Mouse (Mus musculus) embryo, embryonic 11 days (tissue): Measurements from ENCODE around the gene Rpl34.
A peak's percentile ranks its signal among the peaks of the same experiment; 100 is the strongest.

Experiments
- DNase-seq: peaks from one replicate; pipeline ENCODE4 v3.0.0-alpha.2; 2015

Rpl34 gene

DNA sequence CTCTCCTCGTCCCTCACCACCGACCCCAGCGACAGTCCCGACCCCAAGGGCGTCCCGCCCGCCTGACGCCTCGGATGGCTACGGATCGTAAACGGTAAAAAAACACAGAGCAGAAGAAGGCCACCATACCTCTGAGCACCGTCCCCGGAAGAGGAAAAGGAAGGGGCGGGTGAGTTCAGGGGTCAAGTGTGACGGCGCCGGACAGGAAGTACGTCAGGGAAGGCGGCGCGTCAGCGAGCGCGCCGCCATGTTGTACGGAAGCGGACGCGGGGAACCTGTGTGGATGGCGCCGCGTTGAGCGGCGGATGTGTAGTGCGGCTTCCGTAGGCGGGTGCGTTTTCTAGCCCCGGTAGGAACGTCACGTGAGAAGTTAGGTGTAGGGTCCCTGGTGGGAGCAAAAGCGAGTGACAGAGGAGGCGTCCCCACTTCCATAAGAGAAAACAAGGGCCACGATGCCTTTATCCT is at the start of gene Rpl34:
Rpl34 (minus strand) TSS at position 210 of the 465 bp plus-strand sequence.
- DNase-seq = peak; percentile 98

- DNase-seq = no peak
Observed at GRCm38 (mm10) chr3:130768172-130768571, 38.0 kb upstream of the Rpl34 start.

DNA sequence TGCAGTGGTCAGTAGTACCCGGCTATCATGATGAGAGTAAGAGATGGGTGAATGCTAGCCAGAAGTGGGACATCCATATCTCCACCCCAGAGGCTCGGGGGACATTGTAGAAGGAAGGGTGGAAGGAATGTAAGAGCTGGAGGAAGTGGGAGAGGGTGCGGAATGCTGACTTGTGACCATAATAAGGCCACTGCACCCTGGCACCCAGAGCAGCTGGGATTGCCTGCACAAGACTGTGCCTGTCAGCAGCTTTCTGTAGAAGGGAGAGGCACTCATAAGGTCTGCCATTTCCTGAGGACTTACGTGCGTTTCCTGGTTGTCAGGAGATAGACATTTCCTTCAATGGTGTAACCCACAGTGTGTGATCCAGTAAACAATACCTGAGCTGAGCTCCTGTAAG is 33.9 kb upstream of the Rpl34 start:
- no peak for DNase-seq

DNA sequence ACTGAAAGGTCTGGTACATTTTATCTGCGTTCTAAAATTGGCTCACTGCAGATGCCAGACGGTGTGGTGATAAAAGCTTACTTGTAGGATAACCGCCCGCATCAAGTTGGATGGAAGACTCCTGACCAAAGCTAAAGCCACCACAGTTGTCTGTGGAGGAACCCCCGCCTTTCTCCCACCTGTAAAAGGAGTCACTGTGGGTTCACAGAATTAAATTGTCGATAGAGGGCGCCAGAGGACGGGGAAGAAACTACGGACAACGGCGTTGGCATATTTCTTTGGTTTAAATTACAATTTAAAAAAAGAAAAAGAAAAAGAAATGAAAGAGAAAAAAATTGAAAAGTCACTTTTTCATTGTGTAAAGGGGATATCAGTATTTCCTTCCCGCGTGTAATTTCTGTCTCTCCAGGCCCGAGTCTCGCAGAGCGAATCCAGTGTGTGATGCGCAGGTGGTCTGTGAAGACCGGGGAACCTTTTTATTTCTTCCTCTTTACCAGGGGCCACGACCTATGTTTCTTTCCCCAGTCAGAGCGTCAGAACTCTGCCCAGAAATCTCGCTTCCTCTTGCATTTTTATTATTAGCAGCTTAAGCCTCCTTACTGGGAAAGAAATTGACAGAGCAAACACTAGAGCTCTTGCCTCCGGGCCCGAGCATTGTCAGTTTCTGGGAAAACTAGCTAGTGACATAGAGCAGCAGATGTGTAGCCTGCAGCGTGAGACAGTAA is 30.7 kb upstream of the Rpl34 start:
- DNase-seq = peak; percentile 82

- no peak for DNase-seq
Observed at GRCm38 (mm10) chr3:130758157-130758841, 28.1 kb upstream of the Rpl34 start.

DNA sequence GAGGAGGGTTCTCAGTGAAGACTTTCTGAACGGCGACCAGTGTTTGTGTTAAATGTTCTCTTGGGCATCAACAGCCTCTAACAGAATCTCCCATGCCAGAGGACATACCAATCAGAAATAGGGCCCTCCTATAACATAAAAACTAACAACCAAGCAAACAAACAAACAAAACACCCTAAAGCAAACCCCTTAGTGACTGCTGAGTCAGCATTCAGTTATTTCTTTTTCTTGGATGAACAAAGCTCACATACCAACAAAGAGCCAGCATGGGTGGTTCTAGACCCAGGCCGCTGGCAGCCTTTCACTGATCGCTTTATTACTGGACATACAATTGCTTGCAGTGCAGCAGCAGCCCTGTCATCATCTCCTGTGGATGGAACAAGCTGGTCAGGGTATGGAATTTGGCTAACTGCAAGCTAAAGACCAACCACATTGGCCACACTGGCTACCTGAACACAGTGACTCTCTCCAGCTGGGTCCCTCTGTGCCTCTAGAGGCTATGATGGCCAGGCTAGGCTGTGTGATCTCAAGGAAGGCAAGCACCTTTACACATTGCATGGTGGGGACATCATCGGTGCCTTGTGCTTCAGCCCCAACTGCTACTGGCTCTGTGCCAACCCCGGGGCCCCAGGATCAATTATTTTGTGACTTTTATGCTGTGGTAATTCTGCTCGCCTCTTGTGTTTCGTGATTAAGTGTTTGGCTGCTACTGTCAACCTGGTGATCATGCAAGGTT is 27.1 kb upstream of the Rpl34 start:
- DNase-seq = no peak

- no peak for DNase-seq
Observed at GRCm38 (mm10) chr3:130749206-130749605, 19.0 kb upstream of the Rpl34 start.

GRCm38 (mm10) chr3:130746673-130747619 is 16.7 kb upstream of the Rpl34 start:
- DNase-seq = no peak

- peak; percentile 36 for DNase-seq
Observed at GRCm38 (mm10) chr3:130737652-130738361, 7.6 kb upstream of the Rpl34 start.

DNA sequence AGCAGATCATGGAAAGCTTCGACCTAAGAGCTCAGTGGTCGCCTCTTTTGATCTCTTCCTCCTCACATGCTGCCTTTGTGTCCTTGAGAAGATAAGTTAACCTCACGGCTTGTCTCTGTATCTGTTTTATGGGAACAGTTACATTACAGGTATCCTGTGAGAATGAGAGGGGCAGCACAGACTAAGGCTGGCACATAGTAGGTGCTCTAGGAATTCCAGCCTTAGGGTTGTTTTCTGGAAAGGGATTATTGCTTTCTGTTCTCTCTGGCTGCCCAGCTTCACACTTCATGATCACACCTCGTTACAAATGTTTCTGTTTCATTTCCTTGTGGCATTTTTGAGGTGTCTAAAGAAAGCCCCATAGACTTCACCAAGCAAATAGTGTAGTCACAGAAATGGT is 6.6 kb upstream of the Rpl34 start:
- DNase-seq = no peak

GRCm38 (mm10) chr3:130729472-130730188 is 568 bp downstream of the Rpl34 start:
- DNase-seq = peak; percentile 60

- no peak for DNase-seq
Observed at GRCm38 (mm10) chr3:130727676-130728075, 2.5 kb downstream of the Rpl34 start.

DNA sequence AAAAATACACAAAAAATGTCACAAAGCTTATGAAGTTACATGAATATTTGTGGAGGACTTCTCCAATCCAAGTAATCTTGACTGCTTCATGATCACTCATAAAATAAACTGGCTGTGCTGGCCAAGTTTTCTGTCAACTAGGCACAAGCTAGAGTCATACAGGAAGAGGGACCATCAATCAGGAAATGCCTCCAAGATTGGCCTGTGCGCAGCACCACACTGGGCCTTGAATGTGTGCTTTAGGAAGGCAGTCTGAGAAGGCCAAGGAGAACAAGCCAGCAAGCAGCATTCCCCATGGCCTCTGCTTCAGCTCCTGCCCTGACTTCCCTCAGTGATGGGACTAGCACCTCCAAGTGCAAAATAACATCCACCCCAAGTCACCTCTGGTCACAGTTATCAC is 3.2 kb downstream of the Rpl34 start:
- DNase-seq = no peak

DNA sequence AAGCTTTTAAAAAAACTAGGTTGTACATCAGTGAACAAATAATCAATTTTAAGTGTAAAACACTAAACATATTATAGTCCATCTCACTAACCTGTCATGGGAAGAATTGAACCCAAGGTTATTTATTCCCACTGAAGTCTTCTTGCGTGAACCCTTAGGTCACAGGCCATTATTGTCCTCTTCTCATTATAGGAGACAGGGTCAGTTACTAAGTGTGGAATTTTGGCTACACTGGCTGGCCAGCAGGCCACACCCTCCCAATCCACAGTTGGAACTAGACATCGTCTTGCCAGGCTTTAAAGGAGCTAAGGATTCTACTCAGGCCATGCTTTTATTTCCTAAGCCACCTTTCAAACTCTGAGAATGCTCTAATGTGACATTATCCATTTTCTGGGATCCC is 4.5 kb downstream of the Rpl34 start:
- DNase-seq = no peak

- no peak for DNase-seq
Observed at GRCm38 (mm10) chr3:130722733-130723478, 7.3 kb downstream of the Rpl34 start.

- DNase-seq = no peak
Observed at GRCm38 (mm10) chr3:130720225-130720624, 10.0 kb downstream of the Rpl34 start.

DNA sequence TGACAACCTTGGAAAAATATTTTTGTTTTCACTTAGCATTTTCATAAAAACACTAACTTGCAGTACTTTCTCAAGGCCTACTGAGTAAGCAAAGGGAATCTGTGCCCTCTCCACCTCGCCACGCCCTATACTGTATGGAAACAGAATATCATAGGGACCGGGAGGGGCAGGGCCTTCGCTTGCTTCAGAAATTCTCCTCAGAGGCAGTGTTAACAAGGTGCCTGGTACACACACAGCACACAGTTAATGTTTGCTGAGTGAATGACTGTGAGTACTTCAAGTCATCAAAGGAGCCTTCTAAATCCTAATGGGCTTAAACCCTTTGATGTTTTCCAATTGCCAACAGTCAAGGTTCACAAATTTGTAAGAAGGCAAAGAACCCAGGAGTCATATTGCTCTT is 11.3 kb downstream of the Rpl34 start:
- DNase-seq = no peak

DNA sequence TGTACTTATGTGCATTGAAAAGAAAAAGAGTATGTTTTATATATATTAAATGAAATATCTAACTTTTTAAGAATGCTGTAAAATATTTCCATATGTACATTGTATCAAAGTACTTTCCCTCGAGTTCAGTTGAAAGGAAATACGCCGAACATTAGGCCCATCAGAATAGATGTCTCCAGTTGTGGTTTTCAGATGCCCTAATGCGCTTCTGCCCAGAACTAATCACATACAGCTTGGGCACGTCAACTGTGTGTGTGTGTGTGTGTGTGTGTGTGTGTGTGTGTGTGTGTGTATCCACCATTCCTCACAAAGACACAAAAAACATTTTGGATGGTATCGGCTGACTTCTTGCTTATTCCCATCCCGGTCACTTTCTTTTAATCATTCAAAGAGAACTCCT is 13.6 kb downstream of the Rpl34 start:
- DNase-seq = no peak

GRCm38 (mm10) chr3:130714775-130715568 is 15.2 kb downstream of the Rpl34 start:
- DNase-seq = peak; percentile 85

DNA sequence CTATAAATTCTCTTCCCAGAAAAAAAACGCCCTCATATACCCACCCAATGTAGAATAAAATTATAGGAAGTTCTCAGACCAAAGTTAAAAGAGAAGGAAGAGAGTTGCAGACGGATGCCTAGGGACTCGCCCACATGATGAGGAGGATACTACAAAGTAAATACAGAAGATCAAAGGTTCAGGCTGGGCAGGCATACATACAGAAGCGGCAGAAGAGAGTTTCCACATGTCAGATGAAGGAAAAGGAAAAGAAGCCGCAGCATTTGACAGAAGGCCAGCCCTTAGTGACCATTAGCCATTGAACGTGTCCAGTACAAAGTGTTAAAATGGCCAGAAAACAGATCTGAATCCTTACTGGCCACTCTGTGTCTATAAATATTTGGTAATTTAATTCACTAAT is 17.3 kb downstream of the Rpl34 start:
- DNase-seq = no peak
